Mouse (Mus musculus) frontal cortex, postnatal 10 days (tissue): Measurements from ENCODE around the gene Gpd1l.
"Not testable (repeated sequence)": the region's sequence is repeated elsewhere in the genome, so short reads cannot be mapped to it uniquely, and the experiment has no call there.

Experiments used
- DNase-seq, 2 experiments: peaks; one replicate each; pipeline ENCODE4 v3.0.0; 2022; ENCODE audit warnings: low spot score in 2 of 2, mixed read lengths in 1 of 2

Gpd1l gene

GRCm38 (mm10) chr9:114933723-114934171, at the start of gene Gpd1l:
Gene Gpd1l (minus strand): TSS chr9:114933987.
- peak; percentile 93 to 95 for DNase-seq

GRCm38 (mm10) chr9:114982689-114983360, 49.0 kb upstream of the Gpd1l start, which contains the start of gene Rps27rt:
Gene Rps27rt (minus strand): TSS chr9:114982739.
- DNase-seq = no peak

- no peak for DNase-seq
Measured at GRCm38 (mm10) chr9:114979969-114980368, 46.2 kb upstream of the Gpd1l start.

- peak; percentile 68 to 76 for DNase-seq
Measured at GRCm38 (mm10) chr9:114978281-114979111, 44.7 kb upstream of the Gpd1l start, which contains the start of gene Osbpl10. Gene Osbpl10 (plus strand): TSS chr9:114978569.

- DNase-seq = peak in 1 of 2 experiments; percentile 29
Measured at GRCm38 (mm10) chr9:114977461-114978280, 43.9 kb upstream of the Gpd1l start.

- not testable (repeated sequence) for DNase-seq
Measured at GRCm38 (mm10) chr9:114966286-114966685, 32.5 kb upstream of the Gpd1l start.

GRCm38 (mm10) chr9:114964093-114964492, 30.3 kb upstream of the Gpd1l start:
- no peak for DNase-seq

- DNase-seq = no peak
Measured at GRCm38 (mm10) chr9:114960844-114961243, 27.1 kb upstream of the Gpd1l start.

GRCm38 (mm10) chr9:114960043-114960789, 26.4 kb upstream of the Gpd1l start:
- no peak for DNase-seq

GRCm38 (mm10) chr9:114956945-114957344, 23.2 kb upstream of the Gpd1l start:
- no peak for DNase-seq

- no peak for DNase-seq
Measured at GRCm38 (mm10) chr9:114955340-114955739, 21.6 kb upstream of the Gpd1l start.

- DNase-seq = no peak
Measured at GRCm38 (mm10) chr9:114952866-114953265, 19.1 kb upstream of the Gpd1l start.

GRCm38 (mm10) chr9:114948395-114948794, 14.6 kb upstream of the Gpd1l start:
- DNase-seq = no peak

- no peak for DNase-seq
Measured at GRCm38 (mm10) chr9:114945576-114945975, 11.8 kb upstream of the Gpd1l start.

- no peak for DNase-seq
Measured at GRCm38 (mm10) chr9:114944642-114945041, 10.9 kb upstream of the Gpd1l start.

GRCm38 (mm10) chr9:114936687-114937086, 2.9 kb upstream of the Gpd1l start:
- no peak for DNase-seq

- DNase-seq = no peak
Measured at GRCm38 (mm10) chr9:114935321-114935720, 1.5 kb upstream of the Gpd1l start.

GRCm38 (mm10) chr9:114934231-114934630, 444 bp upstream of the Gpd1l start:
- DNase-seq = peak in 1 of 2 experiments; percentile 14

- DNase-seq = no peak
Measured at GRCm38 (mm10) chr9:114933037-114933722, 607 bp downstream of the Gpd1l start.

GRCm38 (mm10) chr9:114932607-114933006, 1.2 kb downstream of the Gpd1l start:
- DNase-seq = no peak
